Mouse (Mus musculus) limb, embryonic 15.5 days (tissue): ENCODE results near the gene Mrps18b. TPM values are rescaled to one million over a fixed set of nuclear protein-coding genes. Genes with fewer than 3 reads are reported as not detected.
A peak's percentile ranks its signal among the peaks of the same experiment; 100 is the strongest.

Experiments used
- ATAC-seq: fragments of 200-750 bp; cut with Nextera tagmentation; 2 replicates; pipeline ENCODE4 v1.8.0; 2017; ENCODE audit warnings: low read depth, moderate TSS enrichment; ENCODE audit not compliant: insufficient number of reproducible peaks, low FRiP score, low TSS enrichment
- H3K27ac ChIP-seq: fragments of 300-500 bp; sonication (generic); 2 replicates; pipeline ENCODE4 v1.5.1; 2015; ENCODE audit warnings: moderate library complexity, mild to moderate bottlenecking, inconsistent platforms
- H3K27me3 ChIP-seq: fragments of 300-500 bp; sonication (generic); 2 replicates; pipeline ENCODE4 v1.6.1; 2015; ENCODE audit warnings: inconsistent platforms
- H3K36me3 ChIP-seq: fragments of 300-500 bp; sonication (generic); 2 replicates; pipeline ENCODE4 v1.6.1; 2015; ENCODE audit warnings: inconsistent platforms
- H3K4me1 ChIP-seq: fragments of 300-500 bp; sonication (generic); 2 replicates; pipeline ENCODE4 v1.6.1; 2015; ENCODE audit warnings: inconsistent platforms
- H3K4me2 ChIP-seq: fragments of 300-500 bp; sonication (generic); 2 replicates; pipeline ENCODE4 v1.6.1; 2015; ENCODE audit warnings: mild to moderate bottlenecking, inconsistent platforms
- H3K4me3 ChIP-seq: fragments of 300-500 bp; sonication (generic); 2 replicates; pipeline ENCODE4 v1.5.1; 2015; ENCODE audit warnings: mild to moderate bottlenecking, inconsistent platforms
- H3K9ac ChIP-seq: fragments of 300-500 bp; sonication (generic); 2 replicates; pipeline ENCODE4 v1.6.1; 2015; ENCODE audit warnings: inconsistent platforms
- H3K9me3 ChIP-seq: fragments of 300-500 bp; sonication (generic); 2 replicates; pipeline ENCODE4 v1.6.1; 2016; ENCODE audit warnings: inconsistent platforms
- WGBS: fragments of 180-500 bp; shearing (Covaris S2); methylation state at CpG from one replicate; pipeline ENCODE4 v1.1.7; 2015; 5-methylcytosine and 5-hydroxymethylcytosine counted together
- polyA plus RNA-seq: library from polyadenylated mRNA; unstranded; fragments of >200 nt; fragmentation: Nextera tagmentation; extraction: Ambion mirVana; gene quantifications from 2 replicates; pipeline ENCODE4 v1.2.1, GENCODE M21; 2015

Gene Mrps18b
- polyA plus RNA-seq, 1 experiment from 2014 or later: 72.4 TPM

DNA sequence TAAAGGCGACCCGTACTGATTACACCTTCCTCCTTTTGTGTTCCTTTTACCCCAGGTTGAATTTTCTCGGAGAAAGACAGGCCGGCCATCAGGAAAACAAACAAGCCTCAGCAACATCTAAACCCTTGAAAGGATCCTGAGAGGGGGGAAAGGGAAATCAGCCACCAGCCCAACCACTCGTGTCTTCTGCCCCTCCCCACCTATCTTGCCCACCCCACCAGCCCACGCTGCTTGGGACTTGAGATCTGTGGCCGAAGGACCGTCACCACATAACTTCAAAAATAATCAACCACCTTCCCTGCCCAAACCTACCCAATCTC is 914 bp upstream of the Mrps18b start:
- H3K36me3 ChIP-seq: peaks cover 20% of the 10 kb centered on the region
- H3K9me3 ChIP-seq: no peaks in the 10 kb centered on the region
- H3K4me3 ChIP-seq: peak overlapping the region; percentile 71
- H3K9ac ChIP-seq: peak overlapping the region; percentile 85
- peak overlapping the region; percentile 96 for H3K27ac ChIP-seq
- no peaks in the 10 kb centered on the region for H3K27me3 ChIP-seq
- 0% methylated on average over 8 of the region's 8 CpGs for WGBS
- peaks cover 24% of the 10 kb centered on the region for H3K4me1 ChIP-seq
- H3K4me2 ChIP-seq: peak overlapping the region; percentile 64
- ATAC-seq: no peak

DNA sequence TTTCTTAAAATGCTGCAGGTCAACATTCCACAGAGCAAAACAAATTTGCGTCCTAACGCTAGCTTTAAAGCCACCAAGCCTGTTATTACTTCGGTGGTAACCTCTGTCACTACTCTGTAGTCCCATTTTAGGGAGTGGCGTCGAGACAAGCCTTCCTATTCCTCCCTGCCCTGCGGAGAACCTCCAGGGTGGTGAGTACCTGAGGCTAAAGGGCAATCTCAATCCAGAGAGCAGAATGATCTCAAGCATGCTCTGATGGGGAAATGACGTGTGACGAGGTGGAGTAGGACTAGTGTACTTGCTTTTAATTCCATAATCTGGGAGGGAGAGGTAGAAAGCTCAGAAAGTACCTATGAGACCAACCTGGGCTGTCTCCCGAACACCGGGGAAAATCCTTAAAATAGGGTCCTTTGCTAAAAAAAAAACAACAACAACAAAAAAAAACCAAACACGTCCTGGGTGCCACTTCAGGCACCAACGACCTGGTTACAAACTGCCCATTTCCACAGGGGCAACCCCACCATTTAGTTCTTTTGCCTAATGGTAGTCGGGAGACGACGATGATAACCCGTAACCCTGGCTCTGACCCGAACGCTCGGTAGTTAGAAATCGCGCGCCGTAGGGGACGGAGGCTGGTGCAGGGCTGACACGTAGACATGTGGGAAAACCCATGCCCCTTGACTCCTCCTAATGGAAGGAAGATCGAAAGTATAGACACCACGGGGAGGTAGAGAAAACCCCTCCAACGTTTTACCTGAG is 472 bp downstream of the Mrps18b start:
- peak overlapping the region; percentile 96 for H3K27ac ChIP-seq
- peak overlapping the region; percentile 48 for H3K9ac ChIP-seq
- H3K36me3 ChIP-seq: peaks cover 28% of the 10 kb centered on the region
- peaks cover 24% of the 10 kb centered on the region for H3K4me1 ChIP-seq
- peak overlapping the region; percentile 69 for H3K4me2 ChIP-seq
- WGBS: 2% methylated on average over 28 of the region's 28 CpGs
- no peaks in the 10 kb centered on the region for H3K27me3 ChIP-seq
- no peaks in the 10 kb centered on the region for H3K9me3 ChIP-seq
- no peak for ATAC-seq
- H3K4me3 ChIP-seq: peak overlapping the region; percentile 71

DNA sequence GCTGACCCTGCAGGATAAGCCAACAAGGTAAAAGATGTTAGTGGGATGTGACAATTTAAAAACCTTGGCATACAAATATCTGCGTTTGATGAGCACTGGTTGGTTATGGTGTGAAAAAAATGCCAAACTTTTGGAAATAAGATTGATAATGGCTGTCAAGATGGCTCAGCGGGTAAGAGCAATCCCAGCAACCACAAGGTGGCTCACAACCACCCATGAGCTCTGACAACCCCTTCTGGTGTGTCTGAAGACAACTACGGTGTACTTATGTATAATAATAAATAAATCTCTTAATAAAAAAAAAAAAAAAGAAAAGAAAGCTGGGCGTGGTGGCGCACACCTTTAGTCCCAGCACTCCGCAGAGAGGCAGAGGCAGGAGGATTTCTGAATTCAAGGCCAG is 1.2 kb downstream of the Mrps18b start:
- no peaks in the 10 kb centered on the region for H3K27me3 ChIP-seq
- WGBS: 81% methylated on average over 6 of the region's 6 CpGs
- no peak for ATAC-seq
- peak overlapping the region; percentile 69 for H3K4me2 ChIP-seq
- H3K36me3 ChIP-seq: peaks cover 28% of the 10 kb centered on the region
- H3K27ac ChIP-seq: no peak overlapping the region
- peak overlapping the region; percentile 71 for H3K4me3 ChIP-seq
- peaks cover 18% of the 10 kb centered on the region for H3K4me1 ChIP-seq
- no peak overlapping the region for H3K9ac ChIP-seq
- H3K9me3 ChIP-seq: no peaks in the 10 kb centered on the region

DNA sequence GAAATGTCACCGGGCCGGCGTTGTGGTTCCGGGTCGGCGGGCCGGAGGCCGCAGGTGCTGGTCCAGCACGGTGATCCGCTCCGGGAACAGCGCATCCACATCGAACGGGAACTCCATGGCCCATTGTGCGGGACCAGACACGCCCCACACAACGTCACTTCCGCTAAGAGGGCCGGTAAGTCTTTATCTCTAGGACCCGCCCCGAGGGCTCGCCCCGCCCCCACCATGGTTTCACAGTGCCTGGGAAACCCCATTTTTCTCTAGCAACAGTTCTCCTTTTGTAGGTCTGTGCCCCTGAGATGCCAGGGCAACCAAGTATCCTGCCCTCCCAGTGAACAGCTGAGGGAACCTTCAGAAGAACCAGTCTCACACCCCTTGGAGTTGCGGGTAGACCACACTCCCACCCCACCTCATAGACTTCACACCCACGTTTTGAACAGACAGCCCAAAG is 6.2 kb downstream of the Mrps18b start, which contains the start of gene Atat1:
Gene Atat1 (minus strand): TSS at position 157 of the 451 bp plus-strand sequence.
- Histone ChIP-seq H3K9ac (peak within 1 kb of the TSS; percentile 76), H3K27me3 (no peaks in the 10 kb centered on the region), H3K4me3 (peak within 1 kb of the TSS; percentile 69), H3K4me2 (peak within 1 kb of the TSS; percentile 81), H3K27ac (peak within 1 kb of the TSS; percentile 71), H3K9me3 (no peaks in the 10 kb centered on the region), H3K4me1 (peaks cover 25% of the 10 kb centered on the region), H3K36me3 (peaks cover 59% of the 10 kb centered on the region)
- peak; percentile 87 for ATAC-seq
- 3% methylated on average over 25 of the region's 25 CpGs for WGBS

DNA sequence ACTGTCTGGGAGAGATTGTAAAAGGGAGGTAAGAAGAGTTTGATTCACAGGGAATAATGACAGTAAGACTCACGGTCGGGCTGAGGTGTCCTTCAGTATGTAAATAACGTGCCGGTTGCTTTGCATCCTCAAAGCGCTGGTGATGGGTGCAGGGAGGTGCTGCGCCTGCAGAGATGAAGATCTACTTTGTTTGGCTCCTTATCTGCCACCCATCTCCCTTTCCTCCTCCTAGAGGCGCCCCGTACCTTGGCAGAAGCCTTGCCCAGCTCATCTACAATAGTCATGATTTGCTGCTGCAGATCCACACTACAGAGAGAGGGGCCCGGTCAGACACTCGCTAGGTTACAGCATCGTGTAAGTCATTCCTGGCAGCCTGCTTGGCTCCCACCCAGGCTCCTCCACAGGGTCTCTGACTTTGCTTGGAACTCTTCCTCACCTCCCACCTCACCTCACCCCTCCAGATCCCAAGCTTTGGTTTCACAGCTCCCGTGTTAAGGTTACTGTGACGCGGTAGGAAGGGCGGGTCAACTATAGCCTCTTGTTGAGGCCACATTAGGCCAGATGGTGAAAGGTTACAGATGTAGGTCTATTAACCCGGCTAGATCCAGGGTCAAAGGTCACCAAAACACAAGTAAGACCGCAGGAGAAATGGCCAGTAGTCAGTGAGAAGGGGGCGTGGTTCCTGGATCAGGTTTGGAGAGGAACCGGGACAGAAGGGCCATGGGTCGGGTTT is 6.8 kb downstream of the Mrps18b start:
- WGBS: 19% methylated on average over 20 of the region's 20 CpGs
- Histone ChIP-seq H3K4me3 (peak overlapping the region; percentile 69), H3K9me3 (no peaks in the 10 kb centered on the region), H3K27ac (peak overlapping the region; percentile 71), H3K9ac (peak overlapping the region; percentile 76), H3K4me2 (peak overlapping the region; percentile 81), H3K4me1 (peaks cover 24% of the 10 kb centered on the region), H3K36me3 (peaks cover 64% of the 10 kb centered on the region), H3K27me3 (no peaks in the 10 kb centered on the region)
- ATAC-seq: peak; percentile 26; the same call in 1 of the 2 replicates

DNA sequence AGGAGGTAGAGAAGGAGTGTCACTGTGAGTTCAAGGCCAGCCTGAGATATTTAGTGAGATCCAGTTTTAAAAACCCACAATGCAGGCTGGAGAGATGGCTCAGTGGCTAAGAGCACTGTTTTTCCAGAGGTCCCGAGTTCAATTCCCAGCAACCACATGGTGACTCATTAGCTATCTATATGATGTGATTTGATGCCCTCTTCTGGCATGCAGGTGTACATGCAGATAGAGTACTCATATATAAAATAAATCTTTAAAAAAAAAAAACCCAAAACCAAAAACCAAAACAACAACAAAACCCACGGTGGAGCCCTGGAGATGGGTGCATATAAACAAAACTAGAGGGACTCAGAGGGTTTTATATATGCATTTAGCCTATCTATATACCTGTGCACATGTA is 8.6 kb downstream of the Mrps18b start:
- WGBS: 80% methylated on average over 2 of the region's 2 CpGs
- no peak for ATAC-seq
- H3K36me3 ChIP-seq: peaks cover 60% of the 10 kb centered on the region
- no peak overlapping the region for H3K9ac ChIP-seq
- no peak overlapping the region for H3K4me3 ChIP-seq
- peaks cover 27% of the 10 kb centered on the region for H3K4me1 ChIP-seq
- H3K4me2 ChIP-seq: no peak overlapping the region
- H3K27me3 ChIP-seq: no peaks in the 10 kb centered on the region
- no peak overlapping the region for H3K27ac ChIP-seq
- H3K9me3 ChIP-seq: no peaks in the 10 kb centered on the region

DNA sequence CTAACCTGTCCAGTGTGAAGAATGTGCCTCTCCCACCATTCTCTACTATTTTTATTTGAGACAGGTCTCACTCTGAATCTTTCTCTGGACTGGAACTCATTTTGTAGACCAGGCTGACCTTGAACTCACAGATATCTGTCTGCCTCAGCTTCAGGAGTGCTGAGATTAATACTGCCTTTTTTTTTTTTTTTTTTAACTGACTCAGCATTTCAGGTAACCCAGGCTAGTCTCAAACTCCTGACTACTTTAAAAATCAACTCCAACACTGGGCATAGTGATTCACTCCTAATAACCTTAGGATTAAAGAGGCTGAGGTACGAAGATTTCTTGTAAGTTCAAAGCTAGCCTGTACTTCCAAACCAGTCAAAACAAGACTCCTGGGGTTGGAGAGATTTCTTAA is 10.6 kb downstream of the Mrps18b start:
- Histone ChIP-seq H3K4me3 (no peak overlapping the region), H3K27ac (no peak overlapping the region), H3K4me1 (peaks cover 27% of the 10 kb centered on the region), H3K9ac (no peak overlapping the region), H3K36me3 (peaks cover 65% of the 10 kb centered on the region), H3K27me3 (no peaks in the 10 kb centered on the region), H3K9me3 (no peaks in the 10 kb centered on the region), H3K4me2 (no peak overlapping the region)
- no peak for ATAC-seq
- WGBS: 91% methylated on average over 1 of the region's 1 CpGs

DNA sequence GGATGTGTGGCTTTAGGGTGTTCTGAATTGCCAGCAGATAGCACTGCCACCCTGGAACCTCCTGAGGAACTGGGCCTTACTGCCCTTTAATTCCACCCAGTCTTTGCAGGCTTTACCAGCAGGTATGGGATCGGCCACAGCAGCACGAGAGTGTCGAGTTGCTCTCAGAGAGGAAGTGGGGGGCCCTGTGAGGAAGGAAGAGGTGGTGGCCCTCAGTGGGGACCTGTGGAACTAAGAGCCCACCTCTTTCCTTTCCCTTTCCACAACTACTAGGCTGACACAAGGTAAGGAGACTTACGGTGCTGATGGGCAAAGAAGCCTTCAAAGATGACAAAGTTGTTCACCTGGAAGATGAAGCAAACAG is 12.2 kb downstream of the Mrps18b start:
- WGBS: 82% methylated on average over 4 of the region's 4 CpGs
- H3K27ac ChIP-seq: peak overlapping the region; percentile 54
- H3K4me2 ChIP-seq: no peak overlapping the region

DNA sequence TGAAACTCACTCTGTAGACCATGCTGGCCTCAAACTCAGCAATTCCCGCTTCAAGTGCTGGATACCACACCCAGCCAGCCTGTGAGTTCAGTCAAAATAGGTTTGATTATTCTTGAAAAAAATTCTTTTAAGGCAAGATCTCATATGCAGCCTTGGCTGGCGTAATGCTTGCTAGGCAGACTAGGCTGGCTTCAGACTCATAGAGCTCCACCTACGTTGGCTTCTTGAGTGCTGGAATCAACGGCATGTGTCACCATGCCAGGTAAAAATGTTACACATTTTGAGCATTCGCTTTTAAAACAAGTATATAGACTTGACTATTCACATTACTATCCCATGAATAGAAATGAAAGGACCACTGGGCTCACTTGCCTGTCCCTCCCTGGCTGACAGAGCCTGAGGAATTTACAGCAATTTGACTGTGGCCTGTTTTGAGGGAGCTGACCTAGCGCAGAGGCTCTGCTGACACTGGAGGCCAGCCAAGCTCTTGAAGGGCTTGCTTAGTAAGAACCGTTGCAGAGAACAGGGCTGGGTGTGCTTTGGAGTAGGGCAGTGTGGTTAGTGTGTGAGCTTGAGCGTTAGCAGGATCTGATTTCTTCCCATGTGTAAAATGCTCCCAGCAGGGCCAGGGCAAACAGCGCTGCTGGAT is 12.7 kb downstream of the Mrps18b start:
- no peak for ATAC-seq
- Histone ChIP-seq H3K9me3 (no peaks in the 10 kb centered on the region), H3K36me3 (peaks cover 79% of the 10 kb centered on the region), H3K4me1 (peaks cover 11% of the 10 kb centered on the region), H3K9ac (no peak overlapping the region), H3K4me3 (no peak overlapping the region), H3K27me3 (no peaks in the 10 kb centered on the region), H3K27ac (peak overlapping the region; percentile 54; the same call in 1 of the 2 replicates), H3K4me2 (no peak overlapping the region)
- 81% methylated on average over 9 of the region's 9 CpGs for WGBS

More for the DNA sequence above, 12.2 kb downstream of the Mrps18b start:
- Histone ChIP-seq H3K9ac (no peak overlapping the region), H3K4me3 (no peak overlapping the region), H3K4me1 (peaks cover 17% of the 10 kb centered on the region), H3K9me3 (no peaks in the 10 kb centered on the region), H3K36me3 (peaks cover 80% of the 10 kb centered on the region), H3K27me3 (no peaks in the 10 kb centered on the region)
- no peak for ATAC-seq

DNA sequence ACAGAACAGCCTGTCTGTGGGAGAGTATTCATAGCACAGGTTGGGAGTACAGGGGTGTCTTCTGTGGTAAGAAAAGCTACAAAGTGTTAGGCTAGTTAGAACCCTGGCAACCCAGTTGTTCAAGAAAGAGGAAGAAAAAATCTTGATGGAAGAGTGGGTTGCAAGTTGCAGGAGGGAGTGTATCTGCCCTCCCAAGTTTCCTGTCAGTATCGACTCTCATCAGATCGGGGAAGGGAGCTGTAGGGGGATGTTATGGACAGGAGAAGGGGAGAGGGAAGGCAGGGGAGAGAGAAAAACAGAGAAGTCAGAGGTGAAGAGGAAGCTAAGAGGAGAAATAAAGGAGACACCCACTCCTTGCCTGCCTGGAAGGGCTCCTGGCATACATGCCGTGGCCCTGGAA is 15.6 kb downstream of the Mrps18b start:
- Histone ChIP-seq H3K27ac (no peak overlapping the region), H3K4me1 (peaks cover 18% of the 10 kb centered on the region), H3K9ac (no peak overlapping the region), H3K4me2 (no peak overlapping the region), H3K9me3 (no peaks in the 10 kb centered on the region), H3K36me3 (peaks cover 57% of the 10 kb centered on the region), H3K27me3 (no peaks in the 10 kb centered on the region), H3K4me3 (no peak overlapping the region)
- WGBS: 89% methylated on average over 3 of the region's 3 CpGs
- no peak for ATAC-seq

DNA sequence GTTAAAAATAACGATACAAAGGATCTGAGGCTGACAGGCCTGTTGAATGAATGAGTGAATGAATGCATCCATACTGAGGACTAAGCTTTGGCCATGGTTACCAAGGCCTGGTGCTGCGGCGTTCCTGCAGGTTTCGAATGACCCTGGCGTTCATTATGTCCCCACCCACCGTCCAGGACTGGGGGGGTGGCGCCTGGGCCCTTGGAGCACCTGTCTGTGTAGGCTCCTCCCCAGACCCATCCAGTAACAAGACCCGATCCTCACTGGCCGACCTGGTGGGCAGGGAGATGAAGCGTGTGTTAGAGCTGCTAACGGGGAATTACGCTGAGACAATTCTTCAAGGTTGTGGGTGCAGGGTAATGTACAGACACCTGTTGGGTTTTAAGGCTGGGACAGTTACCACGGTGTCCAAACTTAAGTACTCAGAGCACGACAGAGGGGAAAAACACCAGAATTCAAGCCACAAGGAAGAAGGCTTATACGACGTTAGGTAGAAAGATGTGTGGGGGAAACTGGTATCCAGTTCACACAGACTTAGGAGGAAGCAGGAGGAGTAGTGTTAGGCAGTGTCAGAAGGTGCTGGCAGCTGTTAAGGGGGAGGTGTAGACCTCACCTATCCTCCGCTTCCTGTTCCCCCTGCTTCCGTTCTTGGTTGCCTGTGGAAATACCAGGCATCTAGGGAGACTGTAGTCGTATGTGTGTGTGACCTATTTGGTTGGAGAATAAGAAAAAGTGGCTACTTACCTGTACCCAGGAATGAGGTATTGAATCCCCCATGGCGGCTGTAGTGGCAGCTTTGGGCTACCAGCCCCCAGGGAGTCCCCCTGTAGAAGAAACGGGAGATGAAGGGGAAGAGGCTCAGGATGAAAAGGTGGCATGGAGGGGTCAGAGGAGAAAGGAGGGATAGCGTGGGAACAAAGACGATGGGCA is 18.3 kb downstream of the Mrps18b start:
- Histone ChIP-seq H3K9ac (0 out of 2 replicates have a peak overlapping the region, but pooled peaks have one; percentile 26), H3K9me3 (no peaks in the 10 kb centered on the region), H3K36me3 (peaks cover 54% of the 10 kb centered on the region), H3K4me1 (peaks cover 18% of the 10 kb centered on the region), H3K4me2 (peak overlapping the region; percentile 98), H3K27me3 (no peaks in the 10 kb centered on the region), H3K4me3 (peak overlapping the region; percentile 84), H3K27ac (peak overlapping the region; percentile 43; the same call in 1 of the 2 replicates)
- WGBS: 37% methylated on average over 23 of the region's 23 CpGs
- 0 out of 2 replicates have a peak, but pooled peaks have one; percentile 21 for ATAC-seq
